In the genomic region with DNA sequence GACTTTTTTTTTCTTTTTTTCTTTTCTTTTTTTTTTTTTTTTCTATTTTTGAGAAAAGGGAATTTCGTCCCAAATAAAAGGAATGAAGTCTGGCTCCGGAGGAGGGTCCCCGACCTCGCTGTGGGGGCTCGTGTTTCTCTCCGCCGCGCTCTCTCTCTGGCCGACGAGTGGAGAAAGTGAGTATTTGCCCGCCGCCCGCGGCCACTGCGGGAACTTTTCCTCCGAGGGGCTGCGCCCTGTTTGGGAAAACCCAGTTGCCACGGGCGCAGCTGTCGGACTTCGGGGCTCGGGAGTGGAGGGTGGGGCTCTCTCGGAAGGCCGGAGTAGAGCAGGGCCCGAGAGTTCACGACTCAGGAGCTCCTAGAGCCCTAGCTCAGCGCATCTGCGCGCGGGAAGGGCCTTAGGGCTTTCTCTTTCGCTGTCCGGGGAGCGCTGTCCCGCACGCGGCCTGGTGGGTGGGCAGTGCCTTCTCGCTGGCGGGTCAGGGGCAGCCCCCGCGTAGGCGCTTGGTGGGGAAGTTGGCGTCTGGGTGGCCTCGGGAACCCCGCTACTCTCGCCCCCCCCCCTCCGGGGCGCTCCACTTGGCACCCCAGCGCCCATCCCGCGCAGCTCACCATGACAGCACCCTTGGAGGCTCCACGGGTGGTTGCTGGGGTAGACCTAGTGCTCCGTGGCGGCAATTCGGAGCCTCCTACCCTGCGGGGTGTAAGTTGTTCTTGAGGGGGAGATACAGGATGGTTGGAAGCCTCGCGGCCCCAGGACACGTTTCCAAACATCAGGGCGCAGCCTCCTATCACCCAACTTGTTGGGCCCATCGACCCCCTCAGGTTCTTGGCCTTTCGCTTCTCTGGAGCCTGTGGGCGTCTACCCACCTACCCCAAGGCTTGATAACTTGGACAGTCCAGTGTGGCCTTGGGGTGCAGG, we compare ENCODE assay signal across 8 mouse cellular contexts. TPM values are rescaled to one million over a fixed set of nuclear protein-coding genes. Genes with fewer than 3 reads are reported as not detected.
DNase-seq lines count a peak whose midpoint lies in the region; ATAC-seq lines count a peak whose summit lies in the region.

A gene (plus strand): TSS at position 51 of the 924 bp plus-strand sequence.

- H3K4me1 ChIP-seq in embryonic facial prominence, embryonic 14.5 days (ENCODE audit: control insufficient read depth, insufficient read depth, low read length) = peaks cover 27% of the 10 kb centered on the region
- H3K4me1 ChIP-seq in heart, embryonic 14.5 days (ENCODE audit: control insufficient read depth in 2 of 2, insufficient read depth in 2 of 2, low read length in 2 of 2) = peaks cover 20 to 36% of the 10 kb centered on the region in 2 experiments
- peaks cover 23% of the 10 kb centered on the region for H3K4me1 ChIP-seq in neural tube, embryonic 14.5 days (ENCODE audit: control insufficient read depth, insufficient read depth, low read length)

- H3K9me3 ChIP-seq in embryonic facial prominence, embryonic 14.5 days (ENCODE audit: control insufficient read depth, low read length) = no peaks in the 10 kb centered on the region
- no peaks in the 10 kb centered on the region for H3K9me3 ChIP-seq in heart, embryonic 14.5 days (ENCODE audit: control insufficient read depth, low read length)
- no peaks in the 10 kb centered on the region for H3K9me3 ChIP-seq in neural tube, embryonic 14.5 days (ENCODE audit: control insufficient read depth, low read length)

- DNase-seq in CD4-positive, CD25-positive, alpha-beta regulatory T cell, adult 2 months (ENCODE audit: low read depth, low spot score) = peak; percentile 60
- DNase-seq in adrenal gland, adult 8-10 months = peak; percentile 41
- peak; percentile 63 for DNase-seq in embryonic facial prominence, embryonic 14.5 days (ENCODE audit: low spot score)
- DNase-seq in kidney, postnatal 10 days = peak; percentile 74
- peak; percentile 49 to 59 for DNase-seq in lung, adult 18-20 months
- DNase-seq in thymus, postnatal 14 days = peak; percentile 62

- H3K27me3 ChIP-seq in embryonic facial prominence, embryonic 14.5 days (replicated peaks; ENCODE audit: control insufficient read depth, insufficient read depth, low read length) = no peaks in the 10 kb centered on the region
- no peaks in the 10 kb centered on the region for H3K27me3 ChIP-seq in heart, embryonic 14.5 days (ENCODE audit: control insufficient read depth, insufficient read depth, low read length)
- no peaks in the 10 kb centered on the region for H3K27me3 ChIP-seq in neural tube, embryonic 14.5 days (ENCODE audit: control insufficient read depth, insufficient read depth, low read length)

- no peak for ATAC-seq in embryonic facial prominence, embryonic 14.5 days (ENCODE audit: low read depth)
- no peak for ATAC-seq in heart, embryonic 14.5 days (ENCODE audit: insufficient number of reproducible peaks, insufficient read depth, low FRiP score, low read depth)
- ATAC-seq in neural tube, embryonic 14.5 days (ENCODE audit: low read depth) = no peak

- H3K9ac ChIP-seq in embryonic facial prominence, embryonic 14.5 days (ENCODE audit: low read depth, low read length) = peak within 1 kb of the TSS; percentile 98
- peak within 1 kb of the TSS; percentile 98 for H3K9ac ChIP-seq in heart, embryonic 14.5 days (ENCODE audit: low read length)
- peak within 1 kb of the TSS; percentile 94 for H3K9ac ChIP-seq in neural tube, embryonic 14.5 days (replicated peaks; ENCODE audit: low read depth, low read length)

- WGBS in embryonic facial prominence, embryonic 14.5 days = under 1% methylated on average over 40 of the region's 62 CpGs
- WGBS in heart, embryonic 14.5 days = under 1% methylated on average over 54 of the region's 62 CpGs
- under 1% methylated on average over 60 of the region's 62 CpGs for WGBS in neural tube, embryonic 14.5 days

- peak within 1 kb of the TSS; percentile 76 for H3K4me3 ChIP-seq in embryonic facial prominence, embryonic 14.5 days (ENCODE audit: low read depth, low read length)
- peak within 1 kb of the TSS; percentile 73 to 89 for H3K4me3 ChIP-seq in heart, embryonic 14.5 days (ENCODE audit: control insufficient read depth in 1 of 2, insufficient read depth in 1 of 2, low read depth in 1 of 2, low read length in 2 of 2)
- peak within 1 kb of the TSS; percentile 73 for H3K4me3 ChIP-seq in neural tube, embryonic 14.5 days (ENCODE audit: low read depth, low read length)

- H3K27ac ChIP-seq in embryonic facial prominence, embryonic 14.5 days (replicated peaks; ENCODE audit: low read depth, low read length) = peak within 1 kb of the TSS; percentile 100
- peak within 1 kb of the TSS; percentile 96 to 100 for H3K27ac ChIP-seq in heart, embryonic 14.5 days (replicated peaks in 1 of 2; ENCODE audit: control insufficient read depth in 1 of 2, insufficient read depth in 1 of 2, low read depth in 2 of 2, low read length in 2 of 2)
- peak within 1 kb of the TSS; percentile 99 for H3K27ac ChIP-seq in neural tube, embryonic 14.5 days (ENCODE audit: low read depth, low read length)

- no peaks in the 10 kb centered on the region for H3K36me3 ChIP-seq in embryonic facial prominence, embryonic 14.5 days (ENCODE audit: control insufficient read depth, insufficient read depth, low read length)
- H3K36me3 ChIP-seq in heart, embryonic 14.5 days (ENCODE audit: control insufficient read depth, insufficient read depth, low read length) = no peaks in the 10 kb centered on the region
- H3K36me3 ChIP-seq in neural tube, embryonic 14.5 days (ENCODE audit: control insufficient read depth, insufficient read depth, low read length) = no peaks in the 10 kb centered on the region

- peak within 1 kb of the TSS; percentile 85 for H3K4me2 ChIP-seq in embryonic facial prominence, embryonic 14.5 days (ENCODE audit: low read depth, low read length)
- H3K4me2 ChIP-seq in heart, embryonic 14.5 days (ENCODE audit: low read length) = peak within 1 kb of the TSS; percentile 90
- H3K4me2 ChIP-seq in neural tube, embryonic 14.5 days (ENCODE audit: low read depth, low read length) = peak within 1 kb of the TSS; percentile 100

RNA-seq across cellular contexts. Expression of the gene that starts here (rescaled TPM):
- 100 to 1,000 TPM in 2 of 4 experiments, 10 to 100 TPM in 2; 81.3 to 138 (median 103) TPM for total RNA-seq in adrenal gland, adult 8-10 months (2022)
- polyA plus RNA-seq in embryonic facial prominence, embryonic 14.5 days (2014; fragmentation: Nextera tagmentation; extraction: Ambion mirVana) = 16.8 and 20.2 TPM in 2 replicates
- 16.1 and 16.6 TPM in 2 replicates for polyA plus RNA-seq in heart, embryonic 14.5 days (2014; fragmentation: Nextera tagmentation; extraction: Ambion mirVana)
- 21.8 and 28.5 TPM in 2 replicates for polyA plus RNA-seq in neural tube, embryonic 14.5 days (2014; fragmentation: Nextera tagmentation; extraction: Ambion mirVana)
